ENCODE assay signal across 25 mouse cellular contexts in genomic region chr9:83540492-83540857, GRCm38 (mm10). TPM values are rescaled to one million over a fixed set of nuclear protein-coding genes. Genes with fewer than 3 reads are reported as not detected.
DNase-seq lines count a peak whose midpoint lies in the region; ATAC-seq and TF ChIP-seq lines count a peak whose summit lies in the region.
"Had no signal": no experiment of that assay in that cellular context is flagged by ENCODE, and none has a peak within 500 bp of the region (broad histone marks: within the 10 kb centered on the region; RNA-seq: fewer than 3 reads in every experiment).

No protein-coding gene starts in this region.

- no peak overlapping the region for H3K9ac ChIP-seq in heart, adult 2 months (ENCODE audit: low read depth, low read length)
- H3K9ac ChIP-seq in heart, embryonic 15.5 days: no peak overlapping the region
- no peak overlapping the region for H3K9ac ChIP-seq in liver, postnatal 0 days (replicated peaks)
- H3K9ac ChIP-seq in forebrain, postnatal 0 days: no peak overlapping the region
- H3K9ac ChIP-seq: hindbrain, embryonic 15.5 days; limb, embryonic 12.5 days; liver, embryonic 13.5 days; neural tube, embryonic 13.5 days had no signal

- H3K4me3 ChIP-seq in heart, adult 2 months: no peak overlapping the region
- H3K4me3 ChIP-seq in heart, embryonic 15.5 days: no peak overlapping the region
- H3K4me3 ChIP-seq in liver, postnatal 0 days (ENCODE audit: low read depth, low read length): no peak overlapping the region
- no peak overlapping the region for H3K4me3 ChIP-seq in small intestine, adult 2 months (ENCODE audit: low read depth, low read length)
- no peak overlapping the region for H3K4me3 ChIP-seq in forebrain, postnatal 0 days (ENCODE audit: low read depth, low read length)
- H3K4me3 ChIP-seq: erythroblast, embryonic 14.5 days; hindbrain, embryonic 10.5 days; hindbrain, embryonic 15.5 days; left cerebral cortex, adult 2 months; limb, embryonic 12.5 days; liver, embryonic 13.5 days; neural tube, embryonic 13.5 days had no signal

- ATAC-seq in heart, embryonic 15.5 days (replicated peaks; ENCODE audit: insufficient number of reproducible peaks, insufficient read depth, low FRiP score, low read depth): no peak
- no peak for ATAC-seq in liver, postnatal 0 days
- ATAC-seq in forebrain, postnatal 0 days: no peak
- ATAC-seq: activated CD4-positive, CD25-positive, alpha-beta regulatory T cell, adult 4 months; forebrain, embryonic 16.5 days; inflammation-experienced regulatory T-cells, adult 6 months had no signal

- no peak for TF ChIP-seq EP300 in heart, adult 2 months (IDR thresholded peaks at IDR 0.05; ENCODE audit: insufficient read depth, low read depth, low read length)
- no peak for TF ChIP-seq EP300 in liver, postnatal 0 days (IDR thresholded peaks at IDR 0.05; ENCODE audit: low read depth)

- peaks cover 3% of the 10 kb centered on the region for H3K4me1 ChIP-seq in heart, adult 2 months (ENCODE audit: control insufficient read depth, insufficient read depth, low read length)
- peaks cover 34% of the 10 kb centered on the region for H3K4me1 ChIP-seq in heart, embryonic 15.5 days (replicated peaks)
- peaks cover 2% of the 10 kb centered on the region; the same call in 1 of the 2 replicates for H3K4me1 ChIP-seq in liver, postnatal 0 days (ENCODE audit: insufficient read depth)
- H3K4me1 ChIP-seq in small intestine, adult 2 months (ENCODE audit: control insufficient read depth, insufficient read depth, insufficient read length, low read length): peaks cover 12% of the 10 kb centered on the region; the same call in 1 of the 2 replicates
- H3K4me1 ChIP-seq in forebrain, postnatal 0 days (ENCODE audit: insufficient read depth): no peaks in the 10 kb centered on the region

- H3K9me3 ChIP-seq in heart, embryonic 15.5 days (replicated peaks): no peaks in the 10 kb centered on the region
- no peaks in the 10 kb centered on the region for H3K9me3 ChIP-seq in liver, postnatal 0 days (ENCODE audit: low read length)
- no peaks in the 10 kb centered on the region for H3K9me3 ChIP-seq in forebrain, postnatal 0 days (ENCODE audit: low read length)
- H3K9me3 ChIP-seq: hindbrain, embryonic 10.5 days; hindbrain, embryonic 15.5 days; limb, embryonic 12.5 days; liver, embryonic 13.5 days; neural tube, embryonic 13.5 days had no signal

- H3K4me2 ChIP-seq in heart, embryonic 15.5 days: no peak overlapping the region
- H3K4me2 ChIP-seq in liver, postnatal 0 days (ENCODE audit: low read depth, low read length): no peak overlapping the region
- H3K4me2 ChIP-seq in forebrain, postnatal 0 days (ENCODE audit: low read depth): no peak overlapping the region
- H3K4me2 ChIP-seq: hindbrain, embryonic 15.5 days; limb, embryonic 12.5 days; liver, embryonic 13.5 days; neural tube, embryonic 13.5 days had no signal

- no peaks in the 10 kb centered on the region for H3K36me3 ChIP-seq in heart, adult 2 months (ENCODE audit: control insufficient read depth, insufficient read depth, low read length)
- H3K36me3 ChIP-seq in heart, embryonic 15.5 days: no peaks in the 10 kb centered on the region
- no peaks in the 10 kb centered on the region for H3K36me3 ChIP-seq in liver, postnatal 0 days (replicated peaks; ENCODE audit: insufficient read depth, low read length)
- H3K36me3 ChIP-seq in small intestine, adult 2 months (ENCODE audit: control insufficient read depth, insufficient read depth, low read length): no peaks in the 10 kb centered on the region
- H3K36me3 ChIP-seq in forebrain, postnatal 0 days (ENCODE audit: insufficient read depth): no peaks in the 10 kb centered on the region
- H3K36me3 ChIP-seq: hindbrain, embryonic 10.5 days; hindbrain, embryonic 15.5 days; limb, embryonic 12.5 days; liver, embryonic 13.5 days; neural tube, embryonic 13.5 days had no signal

- no peak for DNase-seq in heart, adult 2 months
- DNase-seq in heart, postnatal 14 days: no peak
- DNase-seq in heart, postnatal 4 days: no peak
- DNase-seq in liver, postnatal 0 days: no peak
- no peak for DNase-seq in liver
- no peak for DNase-seq in forebrain, postnatal 0 days
- DNase-seq: adrenal gland, adult 2 months; cerebellum, adult 2 months; liver, embryonic 13.5 days; lung, adult 2 months; lung, postnatal 10 days; right cerebral cortex, postnatal 4 days had no signal

- WGBS in heart, adult 2 months: 68% methylated on average over 4 of the region's 4 CpGs
- WGBS in heart, embryonic 15.5 days: 73% methylated on average over 4 of the region's 4 CpGs
- 78% methylated on average over 4 of the region's 4 CpGs for WGBS in liver, postnatal 0 days (ENCODE audit: insufficient replicate concordance)
- 31% methylated on average over 4 of the region's 4 CpGs for WGBS in small intestine, adult 2 months
- 94% methylated on average over 4 of the region's 4 CpGs for WGBS in forebrain, postnatal 0 days

- no peaks in the 10 kb centered on the region for H3K27me3 ChIP-seq in heart, adult 2 months (ENCODE audit: control insufficient read depth, insufficient read depth, low read length)
- H3K27me3 ChIP-seq in heart, embryonic 15.5 days: no peaks in the 10 kb centered on the region
- no peaks in the 10 kb centered on the region for H3K27me3 ChIP-seq in liver, postnatal 0 days (ENCODE audit: insufficient read depth, low read length)
- H3K27me3 ChIP-seq in small intestine, adult 2 months (ENCODE audit: control insufficient read depth, insufficient read depth, low read length): no peaks in the 10 kb centered on the region
- H3K27me3 ChIP-seq in forebrain, postnatal 0 days (ENCODE audit: insufficient read depth, low read length): no peaks in the 10 kb centered on the region
- H3K27me3 ChIP-seq: CH12.LX; hindbrain, embryonic 15.5 days; limb, embryonic 12.5 days; liver, embryonic 13.5 days; neural tube, embryonic 13.5 days had no signal

- H3K27ac ChIP-seq in heart, adult 2 months: peak overlapping the region; percentile 21; the same call in 1 of the 2 replicates
- peak overlapping the region; percentile 61 for H3K27ac ChIP-seq in heart, embryonic 15.5 days
- peak overlapping the region; percentile 48; the same call in 1 of the 2 replicates for H3K27ac ChIP-seq in liver, postnatal 0 days (ENCODE audit: low read depth)
- H3K27ac ChIP-seq in small intestine, adult 2 months (ENCODE audit: insufficient read depth, low read depth, low read length): peak overlapping the region; percentile 67
- no peak overlapping the region for H3K27ac ChIP-seq in forebrain, postnatal 0 days (ENCODE audit: low read depth, low read length)
- H3K27ac ChIP-seq: hindbrain, embryonic 10.5 days; hindbrain, embryonic 15.5 days; left cerebral cortex, adult 2 months; limb, embryonic 12.5 days; liver, embryonic 13.5 days; macrophage; neural tube, embryonic 13.5 days had no signal

- no peak for TF ChIP-seq POLR2A in heart, adult 2 months (IDR thresholded peaks at IDR 0.05; ENCODE audit: insufficient read depth, low read depth, low read length)
- no peak for TF ChIP-seq POLR2A in small intestine, adult 2 months (IDR thresholded peaks at IDR 0.05; ENCODE audit: low read depth, low read length)

- TF ChIP-seq CTCF in heart, adult 2 months (IDR thresholded peaks at IDR 0.05): no peak
- TF ChIP-seq CTCF in liver, postnatal 0 days (IDR thresholded peaks at IDR 0.05; ENCODE audit: low read depth): no peak
- TF ChIP-seq CTCF in small intestine, adult 2 months (IDR thresholded peaks at IDR 0.05; ENCODE audit: extremely low read depth, insufficient read length, insufficient replicate concordance, low read depth, low read length): no peak
- TF ChIP-seq CTCF in forebrain, postnatal 0 days (IDR thresholded peaks at IDR 0.05; ENCODE audit: low read depth): no peak

- intact Hi-C loops in heart, adult 2 months (cut with DNase I): no loop called here
- intact Hi-C loops in heart, postnatal 14 days (cut with DNase I): no loop called here

- no peaks in the 10 kb centered on the region for H3K79me2 ChIP-seq in heart, adult 2 months (replicated peaks; ENCODE audit: control insufficient read depth, insufficient read depth, low read length)

RNA-seq across cellular contexts. Expression of gene Sh3bgrl2, which starts 7.7 kb away (rescaled TPM):
- total RNA-seq in heart, adult 2 months (2021): 10 to 100 TPM in 1 of 2 experiments, 1 to 10 TPM in 1; 3.7 to 10.1 TPM
- polyA plus RNA-seq in heart, adult 2 months (2012; rRNA removed): 2.6 and 4.8 TPM in 2 replicates
- total RNA-seq in heart, postnatal 14 days (2021): 1 to 10 TPM; 7.2 TPM
- polyA plus RNA-seq in heart, embryonic 15.5 days (2015; fragmentation: Nextera tagmentation; extraction: Ambion mirVana): 11.1 and 11.9 TPM in 2 replicates
- total RNA-seq in heart, postnatal 4 days (2021): 1 to 10 TPM; 6.1 to 7.5 TPM
- 21.2 and 22.2 TPM in 2 replicates for polyA plus RNA-seq in liver, postnatal 0 days (2015; fragmentation: Nextera tagmentation; extraction: Ambion mirVana)
- 3.4 and 6.2 TPM in 2 replicates for polyA plus RNA-seq in small intestine, adult 2 months (2012; rRNA removed)
- 9.0 and 9.2 TPM in 2 replicates for total RNA-seq in forebrain, postnatal 0 days (2014; rRNA removed)
- 5.4 and 6.8 TPM in 2 replicates for polyA plus RNA-seq in forebrain, postnatal 0 days (2015; fragmentation: Nextera tagmentation; extraction: Ambion mirVana)
